ENCODE assay signal across 12 mouse cellular contexts in the genomic region with DNA sequence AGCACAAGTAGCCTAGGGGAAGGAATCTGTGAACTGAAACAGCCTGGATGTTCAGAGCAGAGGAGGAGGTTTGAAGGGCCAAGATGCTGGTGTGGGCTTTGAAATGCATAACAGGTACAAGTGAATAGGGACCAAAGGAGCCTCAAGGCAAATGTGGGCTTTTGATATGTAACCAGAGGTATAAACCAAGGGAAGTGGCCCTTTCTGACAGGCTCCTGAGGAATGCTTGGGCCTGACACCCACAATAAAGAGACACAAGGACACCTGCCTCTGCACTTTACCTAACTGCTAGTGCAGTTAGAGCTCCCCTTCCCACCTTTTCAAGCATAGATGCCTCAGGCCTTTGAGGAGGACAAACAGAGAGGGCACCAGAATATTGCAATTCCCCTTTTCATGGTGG.
"Had no signal": no experiment of that assay in that cellular context is flagged by ENCODE, and none has a peak within 500 bp of the region (broad histone marks: within the 10 kb centered on the region; RNA-seq: fewer than 3 reads in every experiment).

No protein-coding gene starts in this region.

- H3K4me2 ChIP-seq: limb, embryonic 13.5 days had no signal

- H3K27ac ChIP-seq: limb, embryonic 13.5 days; liver, embryonic 14.5 days; midbrain, embryonic 10.5 days; stomach, postnatal 0 days had no signal

- H3K4me1 ChIP-seq: limb, embryonic 13.5 days; midbrain, embryonic 10.5 days had no signal

- H3K9ac ChIP-seq: limb, embryonic 13.5 days; liver, embryonic 14.5 days had no signal

- H3K9me3 ChIP-seq: limb, embryonic 13.5 days; midbrain, embryonic 10.5 days had no signal

- H3K27me3 ChIP-seq: limb, embryonic 13.5 days had no signal

- H3K36me3 ChIP-seq: limb, embryonic 13.5 days; midbrain, embryonic 10.5 days had no signal

- DNase-seq: kidney, adult 2 months; kidney, postnatal 25 days; left cerebral cortex, postnatal 4 days; lung, adult 18-20 months; thymus, adult 2 months; thymus, postnatal 25 days had no signal

- ATAC-seq: intestine, embryonic 16.5 days; midbrain, embryonic 16.5 days had no signal

- H3K4me3 ChIP-seq: limb, embryonic 13.5 days; midbrain, embryonic 10.5 days had no signal
